ENCODE assay signal across 8 mouse cellular contexts in the genomic region with DNA sequence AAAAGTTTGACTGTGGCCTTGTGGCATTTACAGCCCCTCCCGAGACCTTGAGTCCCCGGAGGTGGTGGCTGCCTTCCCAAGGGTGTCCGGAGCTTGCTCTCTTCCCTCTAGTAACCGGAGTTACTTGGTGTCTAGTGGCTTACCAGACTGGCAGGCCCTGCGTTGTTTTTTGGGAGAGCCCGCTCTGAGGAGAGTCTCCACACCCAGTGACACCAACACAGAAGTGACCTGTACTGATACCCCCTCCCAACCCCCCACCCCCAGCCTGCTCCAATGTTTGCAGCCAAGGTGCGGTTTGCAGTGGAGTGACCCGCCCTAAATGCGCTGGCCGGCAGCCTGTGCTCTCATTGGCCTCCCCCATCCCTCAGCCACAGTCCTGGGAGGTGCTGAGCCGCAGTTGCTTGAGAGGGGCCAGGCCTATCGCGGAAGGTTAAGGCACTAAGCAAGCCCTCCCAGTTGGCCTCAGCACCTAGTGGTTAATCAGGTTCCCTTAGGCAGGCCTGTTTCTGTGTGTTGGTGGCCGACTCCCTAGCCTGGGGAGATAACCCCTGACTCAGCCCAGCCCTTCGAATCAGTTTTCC. TPM values are rescaled to one million over a fixed set of nuclear protein-coding genes. Genes with fewer than 3 reads are reported as not detected.
DNase-seq lines count a peak whose midpoint lies in the region; ATAC-seq and TF ChIP-seq lines count a peak whose summit lies in the region.

No protein-coding gene starts in this region.

- no peaks in the 10 kb centered on the region for H3K27me3 ChIP-seq in ES-Bruce4 (ENCODE audit: control insufficient read depth, insufficient read depth, low read length, poor library complexity, severe bottlenecking)
- no peaks in the 10 kb centered on the region for H3K27me3 ChIP-seq in forebrain, embryonic 13.5 days
- no peaks in the 10 kb centered on the region for H3K27me3 ChIP-seq in limb, embryonic 13.5 days
- no peaks in the 10 kb centered on the region for H3K27me3 ChIP-seq in midbrain, embryonic 13.5 days

- H3K27ac ChIP-seq in ES-Bruce4 (ENCODE audit: insufficient read depth, low read length): peak overlapping the region; percentile 79
- 0 out of 2 replicates have a peak overlapping the region, but pooled peaks have one; percentile 80 for H3K27ac ChIP-seq in forebrain, embryonic 13.5 days
- peak overlapping the region; percentile 80 for H3K27ac ChIP-seq in limb, embryonic 13.5 days
- no peak overlapping the region for H3K27ac ChIP-seq in midbrain, embryonic 13.5 days

- TF ChIP-seq POLR2A in ES-Bruce4 (IDR thresholded peaks at IDR 0.05; ENCODE audit: insufficient read depth, low read length): no peak

- no peaks in the 10 kb centered on the region for H3K9me3 ChIP-seq in ES-Bruce4 (replicated peaks; ENCODE audit: control insufficient read depth, insufficient read depth, low read length, poor library complexity, severe bottlenecking)
- no peaks in the 10 kb centered on the region for H3K9me3 ChIP-seq in forebrain, embryonic 13.5 days (replicated peaks)
- no peaks in the 10 kb centered on the region for H3K9me3 ChIP-seq in limb, embryonic 13.5 days
- no peaks in the 10 kb centered on the region for H3K9me3 ChIP-seq in midbrain, embryonic 13.5 days

- TF ChIP-seq EP300 in ES-Bruce4 (IDR thresholded peaks at IDR 0.05; ENCODE audit: insufficient read depth, low read depth, low read length): peak; percentile 67; the same call in 1 of the 2 replicates

- H3K36me3 ChIP-seq in ES-Bruce4 (ENCODE audit: control insufficient read depth, insufficient read depth, low read length, poor library complexity, severe bottlenecking): peaks cover 43% of the 10 kb centered on the region
- peaks cover 42% of the 10 kb centered on the region for H3K36me3 ChIP-seq in forebrain, embryonic 13.5 days (ENCODE audit: poor library complexity, severe bottlenecking)
- H3K36me3 ChIP-seq in limb, embryonic 13.5 days: peaks cover 42% of the 10 kb centered on the region
- peaks cover 42% of the 10 kb centered on the region for H3K36me3 ChIP-seq in midbrain, embryonic 13.5 days

- ATAC-seq in forebrain, embryonic 13.5 days: peak; percentile 17
- ATAC-seq in hematopoietic stem cell, adult 5-6 weeks (replicated peaks in 1 of 2; ENCODE audit: insufficient read depth in 1 of 2, low FRiP score in 2 of 2, low TSS enrichment in 1 of 2, low read depth in 1 of 2, poor library complexity in 2 of 2, severe bottlenecking in 2 of 2): peak; percentile 56 to 77; a peak in 3 of 4 replicates
- peak; percentile 60; the same call in 1 of the 2 replicates for ATAC-seq in limb, embryonic 13.5 days (ENCODE audit: low FRiP score, low read depth)
- peak; percentile 10; the same call in 1 of the 2 replicates for ATAC-seq in midbrain, embryonic 13.5 days

- H3K4me1 ChIP-seq in ES-Bruce4 (ENCODE audit: control insufficient read depth, insufficient read depth, low read length): peaks cover 5% of the 10 kb centered on the region
- H3K4me1 ChIP-seq in forebrain, embryonic 13.5 days: peaks cover 31% of the 10 kb centered on the region
- peaks cover 33% of the 10 kb centered on the region for H3K4me1 ChIP-seq in limb, embryonic 13.5 days
- H3K4me1 ChIP-seq in midbrain, embryonic 13.5 days (replicated peaks): peaks cover 36% of the 10 kb centered on the region

- TF ChIP-seq CTCF in ES-Bruce4 (IDR thresholded peaks at IDR 0.05; ENCODE audit: low read depth, low read length): no peak

- H3K4me2 ChIP-seq in forebrain, embryonic 13.5 days: peak overlapping the region; percentile 86
- peak overlapping the region; percentile 87 for H3K4me2 ChIP-seq in limb, embryonic 13.5 days (replicated peaks)
- H3K4me2 ChIP-seq in midbrain, embryonic 13.5 days (replicated peaks): peak overlapping the region; percentile 91

- 2% methylated on average over 15 of the region's 15 CpGs for WGBS in forebrain, embryonic 13.5 days
- WGBS in limb, embryonic 13.5 days: 2% methylated on average over 15 of the region's 15 CpGs
- 5% methylated on average over 15 of the region's 15 CpGs for WGBS in midbrain, embryonic 13.5 days

- peak overlapping the region; percentile 98 for H3K9ac ChIP-seq in ES-Bruce4 (ENCODE audit: low read depth, poor library complexity, severe bottlenecking)
- peak overlapping the region; percentile 91 for H3K9ac ChIP-seq in forebrain, embryonic 13.5 days
- peak overlapping the region; percentile 92 for H3K9ac ChIP-seq in limb, embryonic 13.5 days
- H3K9ac ChIP-seq in midbrain, embryonic 13.5 days (replicated peaks): peak overlapping the region; percentile 96

- peak; percentile 52 for DNase-seq in brain, adult 2 months (ENCODE audit: low read depth, low spot score)
- DNase-seq in testis, postnatal 10 days (ENCODE audit: low spot score): peak; percentile 77
- DNase-seq in frontal cortex, postnatal 36 days (ENCODE audit: low spot score in 2 of 2): no peak

- H3K4me3 ChIP-seq in ES-Bruce4 (ENCODE audit: low read depth, low read length): peak overlapping the region; percentile 78
- peak overlapping the region; percentile 90 for H3K4me3 ChIP-seq in forebrain, embryonic 13.5 days
- H3K4me3 ChIP-seq in limb, embryonic 13.5 days: peak overlapping the region; percentile 90
- peak overlapping the region; percentile 94 for H3K4me3 ChIP-seq in midbrain, embryonic 13.5 days (replicated peaks)

RNA-seq across cellular contexts. Expression of a gene that starts 6.7 kb away (rescaled TPM):
- 166 and 187 TPM in 2 replicates for polyA plus RNA-seq in ES-Bruce4 (2011; ENCODE audit: insufficient read depth, insufficient read length, low read depth, missing spikeins)
- 30.0 and 30.6 TPM in 2 replicates for polyA plus RNA-seq in forebrain, embryonic 13.5 days (2015; fragmentation: Nextera tagmentation; extraction: Ambion mirVana)
- total RNA-seq in hematopoietic stem cell, adult 5-6 weeks (2017): 99.1 and 120 TPM in 2 replicates
- 36.0 and 37.6 TPM in 2 replicates for polyA plus RNA-seq in limb, embryonic 13.5 days (2015; fragmentation: Nextera tagmentation; extraction: Ambion mirVana)
- 20.4 and 23.6 TPM in 2 replicates for polyA plus RNA-seq in midbrain, embryonic 13.5 days (2015; fragmentation: Nextera tagmentation; extraction: Ambion mirVana)

RNA-seq across cellular contexts. Expression of a gene that starts 20.6 kb away (rescaled TPM):
- 177 and 189 TPM in 2 replicates for polyA plus RNA-seq in ES-Bruce4 (2011; ENCODE audit: insufficient read depth, insufficient read length, low read depth, missing spikeins)
- polyA plus RNA-seq in forebrain, embryonic 13.5 days (2015; fragmentation: Nextera tagmentation; extraction: Ambion mirVana): 120 TPM in 2 replicates
- total RNA-seq in hematopoietic stem cell, adult 5-6 weeks (2017): 233 and 245 TPM in 2 replicates
- polyA plus RNA-seq in limb, embryonic 13.5 days (2015; fragmentation: Nextera tagmentation; extraction: Ambion mirVana): 102 and 104 TPM in 2 replicates
- polyA plus RNA-seq in midbrain, embryonic 13.5 days (2015; fragmentation: Nextera tagmentation; extraction: Ambion mirVana): 116 and 118 TPM in 2 replicates

RNA-seq across cellular contexts. Expression of a gene that starts 31.8 kb away (rescaled TPM):
- 4.7 and 6.3 TPM in 2 replicates for polyA plus RNA-seq in ES-Bruce4 (2011; ENCODE audit: insufficient read depth, insufficient read length, low read depth, missing spikeins)
- polyA plus RNA-seq in forebrain, embryonic 13.5 days (2015; fragmentation: Nextera tagmentation; extraction: Ambion mirVana): 19.3 and 22.3 TPM in 2 replicates
- total RNA-seq in hematopoietic stem cell, adult 5-6 weeks (2017): 45.7 and 62.1 TPM in 2 replicates
- 34.6 and 37.2 TPM in 2 replicates for polyA plus RNA-seq in limb, embryonic 13.5 days (2015; fragmentation: Nextera tagmentation; extraction: Ambion mirVana)
- 18.2 and 19.4 TPM in 2 replicates for polyA plus RNA-seq in midbrain, embryonic 13.5 days (2015; fragmentation: Nextera tagmentation; extraction: Ambion mirVana)

RNA-seq across cellular contexts. Expression of a gene that starts 36.5 kb away (rescaled TPM):
- 27.1 and 28.6 TPM in 2 replicates for polyA plus RNA-seq in ES-Bruce4 (2011; ENCODE audit: insufficient read depth, insufficient read length, low read depth, missing spikeins)
- polyA plus RNA-seq in forebrain, embryonic 13.5 days (2015; fragmentation: Nextera tagmentation; extraction: Ambion mirVana): 27.2 and 27.8 TPM in 2 replicates
- total RNA-seq in hematopoietic stem cell, adult 5-6 weeks (2017): 4.8 and 7.4 TPM in 2 replicates
- 24.3 and 28.2 TPM in 2 replicates for polyA plus RNA-seq in limb, embryonic 13.5 days (2015; fragmentation: Nextera tagmentation; extraction: Ambion mirVana)
- polyA plus RNA-seq in midbrain, embryonic 13.5 days (2015; fragmentation: Nextera tagmentation; extraction: Ambion mirVana): 26.1 and 26.3 TPM in 2 replicates

Comparison
In these comparisons a context has a peak if more than half of its experiments do, and no peak if none do; other contexts are left out.
1. DNase-seq: peak in brain, adult 2 months (single experiment) and testis, postnatal 10 days (single experiment); none in frontal cortex, postnatal 36 days (0 of 2).
2. ATAC-seq: peak in every context shown above with its lines; median percentile 66 in hematopoietic stem cell, adult 5-6 weeks; 60 in limb, embryonic 13.5 days; 17 in forebrain, embryonic 13.5 days; 10 in midbrain, embryonic 13.5 days.
3. Peak in every context shown above with its lines, with median percentiles within 50 percentile points of each other: H3K4me3 ChIP-seq, H3K9ac ChIP-seq and H3K4me2 ChIP-seq.